Comparison of ENCODE assay signal across 22 mouse cellular contexts in genomic region chr6:145147716-145148115, GRCm38 (mm10). TPM values are rescaled to one million over a fixed set of nuclear protein-coding genes. Genes with fewer than 3 reads are reported as not detected.
DNase-seq lines count a peak whose midpoint lies in the region; ATAC-seq and TF ChIP-seq lines count a peak whose summit lies in the region.
"Had no signal": no experiment of that assay in that cellular context is flagged by ENCODE, and none has a peak within 500 bp of the region (broad histone marks: within the 10 kb centered on the region; RNA-seq: fewer than 3 reads in every experiment).

No protein-coding gene starts in this region.

- WGBS in heart, embryonic 11.5 days (ENCODE audit: insufficient replicate concordance), result 71% methylated on average over 16 of the region's 16 CpGs
- WGBS in midbrain, postnatal 0 days, result 86% methylated on average over 16 of the region's 16 CpGs
- WGBS in midbrain, embryonic 14.5 days, result 82% methylated on average over 16 of the region's 16 CpGs

- H3K36me3 ChIP-seq in heart, embryonic 11.5 days (ENCODE audit: control insufficient read depth, insufficient read depth, low read length), result no peaks in the 10 kb centered on the region
- H3K36me3 ChIP-seq in midbrain, postnatal 0 days (ENCODE audit: insufficient read depth, low read length), result no peaks in the 10 kb centered on the region
- H3K36me3 ChIP-seq in midbrain, embryonic 14.5 days (ENCODE audit: control insufficient read depth, insufficient read depth, low read length), result no peaks in the 10 kb centered on the region
- H3K36me3 ChIP-seq: embryonic facial prominence, embryonic 10.5 days; embryonic facial prominence, embryonic 12.5 days; forebrain, embryonic 15.5 days had no signal

- no peaks in the 10 kb centered on the region for H3K27me3 ChIP-seq in heart, embryonic 11.5 days (ENCODE audit: control insufficient read depth, insufficient read depth, low read length)
- no peaks in the 10 kb centered on the region for H3K27me3 ChIP-seq in midbrain, postnatal 0 days (ENCODE audit: insufficient read depth, low read length)
- no peaks in the 10 kb centered on the region for H3K27me3 ChIP-seq in midbrain, embryonic 14.5 days (ENCODE audit: control insufficient read depth, insufficient read depth, low read length)
- H3K27me3 ChIP-seq: CH12.LX; embryonic facial prominence, embryonic 12.5 days; forebrain, embryonic 13.5 days; forebrain, embryonic 15.5 days had no signal

- peak; percentile 84 for DNase-seq in heart, adult 11 months
- DNase-seq in midbrain, postnatal 0 days (ENCODE audit: low spot score), result no peak
- no peak for DNase-seq in midbrain, embryonic 14.5 days
- peak; percentile 31 for DNase-seq in brain, embryonic 14.5 days (ENCODE audit: low read depth)
- DNase-seq: adrenal gland, adult 2 months; adrenal gland, postnatal 10 days; adrenal gland, postnatal 25 days; B cell, adult 2 months; cerebellum, adult 11-12 months; cerebellum, adult 2 months; cerebellum, adult 9-10 months; cerebellum, postnatal 10 days; cerebellum, postnatal 25 days; forebrain, postnatal 0 days had no signal

- H3K27ac ChIP-seq in heart, embryonic 11.5 days (ENCODE audit: low read depth, low read length), result no peak overlapping the region
- H3K27ac ChIP-seq in midbrain, postnatal 0 days (ENCODE audit: low read depth, low read length), result no peak overlapping the region
- H3K27ac ChIP-seq in midbrain, embryonic 14.5 days (replicated peaks; ENCODE audit: low read depth, low read length), result no peak overlapping the region
- H3K27ac ChIP-seq: embryonic facial prominence, embryonic 10.5 days; embryonic facial prominence, embryonic 12.5 days; forebrain, embryonic 13.5 days; forebrain, embryonic 15.5 days had no signal

- no peaks in the 10 kb centered on the region for H3K9me3 ChIP-seq in heart, embryonic 11.5 days (replicated peaks; ENCODE audit: control insufficient read depth, low read length)
- H3K9me3 ChIP-seq in midbrain, postnatal 0 days (ENCODE audit: low read length), result no peaks in the 10 kb centered on the region
- H3K9me3 ChIP-seq in midbrain, embryonic 14.5 days (ENCODE audit: control insufficient read depth, low read length), result no peaks in the 10 kb centered on the region
- H3K9me3 ChIP-seq: embryonic facial prominence, embryonic 10.5 days; embryonic facial prominence, embryonic 12.5 days; forebrain, embryonic 13.5 days; forebrain, embryonic 15.5 days had no signal

- no peaks in the 10 kb centered on the region for H3K4me1 ChIP-seq in heart, embryonic 11.5 days (ENCODE audit: control insufficient read depth, insufficient read depth, low read length)
- no peaks in the 10 kb centered on the region for H3K4me1 ChIP-seq in midbrain, postnatal 0 days (ENCODE audit: insufficient read depth, low read length)
- no peaks in the 10 kb centered on the region for H3K4me1 ChIP-seq in midbrain, embryonic 14.5 days (ENCODE audit: control insufficient read depth, insufficient read depth, low read length)
- H3K4me1 ChIP-seq: embryonic facial prominence, embryonic 12.5 days; forebrain, embryonic 13.5 days; forebrain, embryonic 15.5 days had no signal

- H3K4me3 ChIP-seq in heart, embryonic 11.5 days (ENCODE audit: low read depth, low read length), result no peak overlapping the region
- H3K4me3 ChIP-seq in midbrain, postnatal 0 days (ENCODE audit: low read depth, low read length), result no peak overlapping the region
- no peak overlapping the region for H3K4me3 ChIP-seq in midbrain, embryonic 14.5 days (replicated peaks; ENCODE audit: low read depth, low read length)
- H3K4me3 ChIP-seq: embryonic facial prominence, embryonic 10.5 days; embryonic facial prominence, embryonic 12.5 days; forebrain, embryonic 13.5 days; forebrain, embryonic 15.5 days had no signal

- TF ChIP-seq POLR2A in brain, embryonic 14.5 days (IDR thresholded peaks at IDR 0.05; ENCODE audit: borderline replicate concordance, extremely low read depth, insufficient read depth, insufficient read length, poor library complexity, severe bottlenecking), result no peak

- no peak overlapping the region for H3K9ac ChIP-seq in heart, embryonic 11.5 days (ENCODE audit: low read depth, low read length)
- H3K9ac ChIP-seq in midbrain, postnatal 0 days (replicated peaks; ENCODE audit: low read length, poor library complexity, severe bottlenecking), result 0 out of 2 replicates have a peak overlapping the region, but pooled peaks have one; percentile 13
- H3K9ac ChIP-seq in midbrain, embryonic 14.5 days (replicated peaks; ENCODE audit: low read length), result no peak overlapping the region
- H3K9ac ChIP-seq: embryonic facial prominence, embryonic 12.5 days; forebrain, embryonic 13.5 days; forebrain, embryonic 15.5 days; forebrain, postnatal 0 days had no signal

- TF ChIP-seq CTCF in midbrain, postnatal 0 days (IDR thresholded peaks at IDR 0.05), result no peak
- TF ChIP-seq CTCF in brain, embryonic 14.5 days (IDR thresholded peaks at IDR 0.05; ENCODE audit: borderline replicate concordance, extremely low read depth, insufficient read depth, insufficient read length), result no peak

- ATAC-seq in heart, embryonic 11.5 days (replicated peaks; ENCODE audit: insufficient number of reproducible peaks, low FRiP score, low TSS enrichment), result no peak
- no peak for ATAC-seq in midbrain, postnatal 0 days (ENCODE audit: low FRiP score)
- ATAC-seq in midbrain, embryonic 14.5 days (ENCODE audit: low FRiP score, low TSS enrichment), result no peak
- no peak for ATAC-seq in activated CD4-positive, CD25-positive, alpha-beta regulatory T cell, adult 4 months
- ATAC-seq: CD4-positive, CD25-positive, alpha-beta regulatory T cell, adult 4 months; forebrain, embryonic 13.5 days; forebrain, embryonic 15.5 days; forebrain, postnatal 0 days had no signal

- no peak overlapping the region for H3K4me2 ChIP-seq in heart, embryonic 11.5 days
- no peak overlapping the region for H3K4me2 ChIP-seq in midbrain, postnatal 0 days (ENCODE audit: low read depth, low read length, poor library complexity, severe bottlenecking)
- no peak overlapping the region for H3K4me2 ChIP-seq in midbrain, embryonic 14.5 days (ENCODE audit: low read length)
- H3K4me2 ChIP-seq: embryonic facial prominence, embryonic 12.5 days; forebrain, embryonic 13.5 days; forebrain, embryonic 15.5 days had no signal

RNA-seq across cellular contexts. Expression of gene Lrmp, which starts 32.3 kb away (rescaled TPM):
- 3.0 and 3.5 TPM in 2 replicates for polyA plus RNA-seq in heart, embryonic 11.5 days (2014; fragmentation: Nextera tagmentation; extraction: Ambion mirVana)
- total RNA-seq in midbrain, postnatal 0 days (2014; rRNA removed), result 1.8 and 2.9 TPM in 2 replicates
- 0.59 and 1.5 TPM in 2 replicates for polyA plus RNA-seq in midbrain, postnatal 0 days (2015; fragmentation: Nextera tagmentation; extraction: Ambion mirVana)
- 1.2 TPM in 1 of 2 replicates, not detected in the other for polyA plus RNA-seq in midbrain, embryonic 14.5 days (2014; fragmentation: Nextera tagmentation; extraction: Ambion mirVana)
- polyA plus RNA-seq in brain, embryonic 14.5 days (2012; rRNA removed), result 1.0 and 1.2 TPM in 2 replicates
- 100 to 1,000 TPM; 110 to 124 TPM for polyA plus RNA-seq in activated CD4-positive, CD25-positive, alpha-beta regulatory T cell, adult 4 months (2017; shearing (Covaris generic))

Comparison
In these comparisons a context has a peak if more than half of its experiments do, and no peak if none do; other contexts are left out.
1. DNase-seq: peak in heart, adult 11 months (single experiment) and brain, embryonic 14.5 days (single experiment); none in midbrain, postnatal 0 days (single experiment) and midbrain, embryonic 14.5 days (single experiment).
2. RNA of gene Lrmp, which starts 32.3 kb away (polyA plus RNA-seq): 110 to 124 TPM in activated CD4-positive, CD25-positive, alpha-beta regulatory T cell, adult 4 months; 3.0 to 3.5 TPM in heart, embryonic 11.5 days, 1.2 TPM in midbrain, embryonic 14.5 days, 1.0 to 1.2 TPM in brain, embryonic 14.5 days and 0.59 to 1.5 TPM in midbrain, postnatal 0 days; every median in the first group is over 10 times any median in the second.